Mouse (Mus musculus) stomach, postnatal 0 days (tissue): ENCODE data around the gene Ssna1.

ENCODE experiments used
- CTCF ChIP-seq: IDR thresholded peaks from 2 replicates; pipeline ENCODE4 v1.5.1; 2016; ENCODE audit warnings: antibody characterized with exemption, low read depth, mild to moderate bottlenecking, moderate library complexity
- EP300 ChIP-seq: optimal IDR thresholded peaks from 2 replicates; pipeline ENCODE3; 2016; ENCODE audit warnings: antibody characterized with exemption

GRCm38 (mm10) chr2:25262795-25263622 is 9.2 kb downstream of the Ssna1 start:
- TF ChIP-seq CTCF (peak; percentile 20; the same call in 1 of the 2 replicates), EP300 (no peak)
